Mouse (Mus musculus) left cerebral cortex, postnatal 36 days (tissue): ENCODE measurements around the gene Golga1. TPM values are rescaled to one million over a fixed set of nuclear protein-coding genes. Genes with fewer than 3 reads are reported as not detected.
"Not testable (repeated sequence)": the region's sequence is repeated elsewhere in the genome, so short reads cannot be mapped to it uniquely, and the experiment has no call there.

Experiments used
- DNase-seq, 2 experiments: peaks; one replicate each; pipeline ENCODE4 v3.0.0; 2021 to 2022; ENCODE audit warnings: low spot score in 2 of 2, mixed read lengths in 1 of 2
- intact Hi-C: fragments of 180-260 bp; cut with DNase I; formaldehyde crosslinking; loops from one replicate; pipeline ENCODE4 v1.15.1; 2025
- total RNA-seq, 2 experiments: library from RNA; stranded (reverse); gene quantifications; 2 replicates each; pipeline ENCODE4 v1.2.3; 2021

The Golga1 gene
- total RNA-seq = 10 to 100 TPM; 24.1 to 37.1 TPM

- peak; percentile 88 to 91 for DNase-seq
- intact Hi-C loops = loop anchor here (10.0 kb wide), 1 partner anchor 129 kb away; the partner anchor contains the start of gene Scai
These were observed at the start of gene Golga1 for GRCm38 (mm10) chr2:39065400-39065987. Gene Golga1, minus strand, starts transcription at chr2:39065541.

GRCm38 (mm10) chr2:39114093-39114492 is 48.8 kb upstream of the Golga1 start:
- intact Hi-C loops = no loop called here
- DNase-seq = no peak

- no peak for DNase-seq
- intact Hi-C loops = no loop called here
These were observed 45.2 kb upstream of the Golga1 start for GRCm38 (mm10) chr2:39110514-39110913.

GRCm38 (mm10) chr2:39109712-39110111 is 44.4 kb upstream of the Golga1 start:
- intact Hi-C loops, DNase-seq: not testable (repeated sequence)

GRCm38 (mm10) chr2:39099951-39100350 is 34.6 kb upstream of the Golga1 start:
- intact Hi-C loops, DNase-seq: not testable (repeated sequence)

GRCm38 (mm10) chr2:39097993-39098392 is 32.7 kb upstream of the Golga1 start:
- intact Hi-C loops = no loop called here

GRCm38 (mm10) chr2:39091966-39092365 is 26.6 kb upstream of the Golga1 start:
- intact Hi-C loops = no loop called here
- DNase-seq = no peak

More at GRCm38 (mm10) chr2:39097993-39098392, 32.7 kb upstream of the Golga1 start:
- no peak for DNase-seq

GRCm38 (mm10) chr2:39082706-39083105 is 17.4 kb upstream of the Golga1 start:
- DNase-seq = no peak
- intact Hi-C loops = no loop called here

GRCm38 (mm10) chr2:39070666-39071065 is 5.3 kb upstream of the Golga1 start:
- no peak for DNase-seq
- intact Hi-C loops = no loop called here

GRCm38 (mm10) chr2:39069096-39069495 is 3.8 kb upstream of the Golga1 start:
- intact Hi-C loops = loop anchor here (10.0 kb wide), 1 partner anchor 126 kb away; the partner anchor contains the start of gene Scai
- DNase-seq = peak in 1 of 2 experiments; percentile 17

- no peak for DNase-seq
These were observed 498 bp downstream of the Golga1 start for GRCm38 (mm10) chr2:39064687-39065399.

GRCm38 (mm10) chr2:39048515-39048914 is 16.8 kb downstream of the Golga1 start:
- DNase-seq = no peak
- intact Hi-C loops = no loop called here

More at GRCm38 (mm10) chr2:39064687-39065399, 498 bp downstream of the Golga1 start:
- intact Hi-C loops = loop anchor here (10.0 kb wide), 1 partner anchor 130 kb away; the partner anchor contains the start of gene Scai

GRCm38 (mm10) chr2:39040215-39040614 is 25.1 kb downstream of the Golga1 start:
- intact Hi-C loops = no loop called here

GRCm38 (mm10) chr2:39031611-39032010 is 33.7 kb downstream of the Golga1 start:
- no peak for DNase-seq
- intact Hi-C loops = no loop called here

More at GRCm38 (mm10) chr2:39040215-39040614, 25.1 kb downstream of the Golga1 start:
- no peak for DNase-seq

GRCm38 (mm10) chr2:39020004-39020403 is 45.3 kb downstream of the Golga1 start:
- intact Hi-C loops = no loop called here
- DNase-seq = no peak

GRCm38 (mm10) chr2:39016581-39016980 is 48.8 kb downstream of the Golga1 start:
- intact Hi-C loops = no loop called here
- DNase-seq = no peak

- intact Hi-C loops = no loop called here
These were observed 52.5 kb downstream of the Golga1 start for GRCm38 (mm10) chr2:39012768-39013279.

GRCm38 (mm10) chr2:39011971-39012370 is 53.4 kb downstream of the Golga1 start:
- DNase-seq = no peak
- intact Hi-C loops = no loop called here

More at GRCm38 (mm10) chr2:39012768-39013279, 52.5 kb downstream of the Golga1 start:
- no peak for DNase-seq

GRCm38 (mm10) chr2:39011264-39011663 is 54.1 kb downstream of the Golga1 start:
- DNase-seq = no peak

GRCm38 (mm10) chr2:39010144-39010543 is 55.2 kb downstream of the Golga1 start:
- DNase-seq, intact Hi-C loops: not testable (repeated sequence)

More at GRCm38 (mm10) chr2:39011264-39011663, 54.1 kb downstream of the Golga1 start:
- intact Hi-C loops = no loop called here
